Mouse (Mus musculus): ENCODE measurements at regions not wholly inside any gene's neighbourhood (a gene's known extent, or its start where the extent isn't known, plus 50 kb on each side); places are given as distances from the start of the nearest gene placed in this dataset.

- no peak for DNase-seq (ENCODE audit: low read depth, low spot score)
Measured at GRCm38 (mm10) chr2:10998798-10999197, 173.1 kb upstream of the Prkcq start.

GRCm38 (mm10) chr2:10999217-10999618 is 172.7 kb upstream of the Prkcq start:
- no peak for DNase-seq (ENCODE audit: low read depth, low spot score)

- no peak for DNase-seq (ENCODE audit: low read depth, low spot score)
Measured at GRCm38 (mm10) chr2:11005806-11006205, 166.1 kb upstream of the Prkcq start.

GRCm38 (mm10) chr2:11011041-11011962 is 160.6 kb upstream of the Prkcq start:
- no peak for DNase-seq (ENCODE audit: low read depth, low spot score)

GRCm38 (mm10) chr2:11012312-11012860 is 159.5 kb upstream of the Prkcq start:
- no peak for DNase-seq (ENCODE audit: low read depth, low spot score)

GRCm38 (mm10) chr2:11013154-11013553 is 158.8 kb upstream of the Prkcq start:
- no peak for DNase-seq (ENCODE audit: low read depth, low spot score)

GRCm38 (mm10) chr2:11016446-11016845 is 155.5 kb upstream of the Prkcq start:
- peak; percentile 66 for DNase-seq (ENCODE audit: low read depth, low spot score)

GRCm38 (mm10) chr2:11032891-11033290 is 139.0 kb upstream of the Prkcq start:
- no peak for DNase-seq (ENCODE audit: low read depth, low spot score)

- DNase-seq (ENCODE audit: low read depth, low spot score) = no peak
Measured at GRCm38 (mm10) chr2:11034178-11034577, 137.7 kb upstream of the Prkcq start.

GRCm38 (mm10) chr2:11037343-11037742 is 134.6 kb upstream of the Prkcq start:
- no peak for DNase-seq (ENCODE audit: low read depth, low spot score)

GRCm38 (mm10) chr2:11038440-11038839 is 133.5 kb upstream of the Prkcq start:
- no peak for DNase-seq (ENCODE audit: low read depth, low spot score)

GRCm38 (mm10) chr2:11040005-11040404 is 131.9 kb upstream of the Prkcq start:
- peak; percentile 37 for DNase-seq (ENCODE audit: low read depth, low spot score)

GRCm38 (mm10) chr2:11044727-11045274 is 127.1 kb upstream of the Prkcq start:
- DNase-seq (ENCODE audit: low read depth, low spot score) = no peak

- no peak for DNase-seq (ENCODE audit: low read depth, low spot score)
Measured at GRCm38 (mm10) chr2:11051621-11052020, 120.3 kb upstream of the Prkcq start.

GRCm38 (mm10) chr2:11059731-11060425 is 112.0 kb upstream of the Prkcq start:
- peak; percentile 73 for DNase-seq (ENCODE audit: low read depth, low spot score)

GRCm38 (mm10) chr2:11067384-11067783 is 104.5 kb upstream of the Prkcq start:
- DNase-seq (ENCODE audit: low read depth, low spot score) = no peak

GRCm38 (mm10) chr2:11083536-11083935 is 88.4 kb upstream of the Prkcq start:
- DNase-seq (ENCODE audit: low read depth, low spot score) = no peak

GRCm38 (mm10) chr2:11086996-11087395 is 84.9 kb upstream of the Prkcq start:
- DNase-seq (ENCODE audit: low read depth, low spot score) = peak; percentile 71

GRCm38 (mm10) chr2:11099834-11100622 is 71.9 kb upstream of the Prkcq start:
- DNase-seq (ENCODE audit: low read depth, low spot score) = peak; percentile 82

GRCm38 (mm10) chr2:11113191-11113590 is 58.7 kb upstream of the Prkcq start:
- peak; percentile 90 for DNase-seq (ENCODE audit: low read depth, low spot score)

GRCm38 (mm10) chr2:11118625-11119024 is 53.3 kb upstream of the Prkcq start:
- DNase-seq (ENCODE audit: low read depth, low spot score) = peak; percentile 76
